Mouse (Mus musculus) lung, adult 2 months (tissue): Measurements from ENCODE around the gene Aadac. TPM values are rescaled to one million over a fixed set of nuclear protein-coding genes. Genes with fewer than 3 reads are reported as not detected.

Source experiments
- DNase-seq: peaks from one replicate; pipeline ENCODE4 v3.0.0; 2022
- H3K4me1 ChIP-seq: fragments of 200-500 bp; 2 replicates; pipeline ENCODE4 v1.6.1; 2011; ENCODE audit warnings: low read length; ENCODE audit not compliant: control insufficient read depth, insufficient read depth
- H3K4me3 ChIP-seq: fragments of 200-500 bp; replicated peaks from 2 replicates; pipeline ENCODE3; 2011; ENCODE audit warnings: low read depth, mild to moderate bottlenecking, control low read depth, low read length; ENCODE audit errors: extremely low read depth
- CTCF ChIP-seq: fragments of 200-500 bp; IDR thresholded peaks from 2 replicates; pipeline ENCODE4 v1.5.1; 2011; ENCODE audit warnings: mild to moderate bottlenecking, low read length, control low read depth; ENCODE audit not compliant: insufficient read depth
- POLR2A ChIP-seq: fragments of 200-500 bp; IDR thresholded peaks from 2 replicates; pipeline ENCODE4 v1.6.1; 2011; ENCODE audit warnings: low read depth, mild to moderate bottlenecking, control low read depth, low read length, borderline replicate concordance; ENCODE audit errors: extremely low read depth
- WGBS: fragments of 180-500 bp; shearing (Covaris S2); methylation state at CpG from one replicate; pipeline ENCODE4 v1.1.7; 2018; 5-methylcytosine and 5-hydroxymethylcytosine counted together
- polyA plus RNA-seq: library from polyadenylated mRNA; depleted of rRNA; stranded (reverse); fragments of >200 nt; gene quantifications from 2 replicates; pipeline ENCODE4 v1.2.3, GENCODE M21; 2012; rRNA removed

The Aadac gene
- polyA plus RNA-seq, 1 experiment = 0.11 TPM

DNA sequence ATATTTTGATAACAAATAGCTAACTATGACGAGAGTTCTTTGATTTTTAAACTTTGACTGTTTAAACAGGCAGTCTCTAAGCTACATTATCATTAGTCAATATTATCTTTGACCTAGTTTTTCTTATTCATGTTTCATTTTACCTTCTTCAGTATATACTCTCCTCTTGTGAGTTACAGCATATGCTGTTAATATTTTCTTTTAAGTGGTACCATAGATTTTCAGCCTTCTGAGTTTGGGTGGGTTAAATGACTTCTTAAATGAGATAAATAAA, 32.2 kb downstream of the Aadac start:
- WGBS = 55% methylated on average over 1 of the region's 1 CpGs
- Histone ChIP-seq H3K4me1 (no peaks in the 10 kb centered on the region), H3K4me3 (no peak overlapping the region)
- DNase-seq = no peak
- TF ChIP-seq CTCF (no peak), POLR2A (no peak)

DNA sequence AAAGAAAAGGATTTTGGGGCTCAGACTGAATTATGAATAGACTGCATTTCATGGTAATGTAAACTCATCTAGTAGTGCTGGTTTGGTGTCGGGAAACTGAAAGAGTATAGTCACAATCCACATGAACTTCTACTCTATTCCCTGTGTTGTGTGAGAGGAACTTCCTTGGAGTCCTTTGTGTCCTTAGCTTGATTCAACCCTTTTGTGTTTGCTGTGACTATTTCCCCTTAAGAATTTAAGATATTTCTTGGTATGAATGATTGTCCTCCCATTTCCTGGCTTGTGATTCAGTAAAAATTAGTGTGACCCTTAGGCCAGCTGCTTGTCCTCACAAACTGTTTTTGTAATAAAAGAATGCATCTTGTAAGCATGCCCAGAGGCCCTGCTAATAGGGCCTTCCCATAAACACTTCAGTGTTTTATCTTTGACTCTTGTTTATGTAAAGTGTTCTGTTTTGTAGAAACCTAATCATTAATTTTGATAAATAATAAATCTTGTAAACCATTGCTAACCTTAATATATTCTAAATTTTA, 53.4 kb downstream of the Aadac start:
- no peak for DNase-seq
- no peak for TF ChIP-seq CTCF
- TF ChIP-seq POLR2A = no peak
- no peak overlapping the region for H3K4me3 ChIP-seq
- no peaks in the 10 kb centered on the region; the same call in 1 of the 2 replicates for H3K4me1 ChIP-seq
- 48% methylated on average over 1 of the region's 1 CpGs for WGBS

DNA sequence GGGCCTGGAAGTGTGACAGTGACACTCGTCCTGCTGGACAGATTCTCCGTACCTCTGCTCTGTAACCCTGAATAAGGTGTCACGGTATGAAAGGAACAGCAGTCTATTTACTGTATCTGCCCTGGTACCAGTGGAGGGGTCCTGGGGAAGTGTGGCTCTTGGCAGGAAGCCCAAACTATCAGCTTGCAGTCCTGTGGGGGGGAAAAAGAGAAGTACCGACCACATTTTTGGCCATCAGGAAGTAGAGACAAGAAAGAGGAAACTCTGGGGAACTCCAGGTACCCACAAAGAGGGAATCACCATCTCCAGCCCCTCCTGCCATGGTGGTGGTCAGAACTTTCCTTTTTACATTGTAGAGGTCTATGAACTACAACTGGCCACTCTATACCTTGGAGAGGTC, 55.1 kb downstream of the Aadac start:
- TF ChIP-seq POLR2A = no peak
- TF ChIP-seq CTCF = no peak
- WGBS = 44% methylated on average over 4 of the region's 4 CpGs
- DNase-seq = no peak
- no peaks in the 10 kb centered on the region; the same call in 1 of the 2 replicates for H3K4me1 ChIP-seq
- no peak overlapping the region for H3K4me3 ChIP-seq

DNA sequence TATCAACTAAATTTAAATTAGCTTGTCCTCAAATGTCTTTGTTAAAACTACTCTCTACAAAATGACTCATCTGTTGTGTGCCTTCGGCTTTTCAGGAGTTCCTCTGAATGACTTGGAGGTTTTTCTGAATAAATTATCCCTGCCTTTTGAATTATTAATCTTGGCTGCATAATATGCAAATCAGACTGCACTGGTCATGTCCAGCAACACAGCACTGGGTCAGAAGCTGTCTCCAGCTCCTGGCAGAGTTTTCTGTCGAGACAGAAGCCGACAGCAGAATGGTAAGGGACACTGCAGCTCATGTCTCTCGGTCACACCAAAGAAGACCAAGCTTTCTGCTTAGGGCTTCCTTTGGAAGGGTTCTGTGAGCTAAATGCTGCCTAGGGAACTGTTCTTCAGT, 56.1 kb downstream of the Aadac start, which contains the start of gene Sucnr1:
TSS of gene Sucnr1 (plus strand) at position 222 of the 400 bp plus-strand sequence.
- TF ChIP-seq CTCF (no peak), POLR2A (no peak)
- no peak for DNase-seq

DNA sequence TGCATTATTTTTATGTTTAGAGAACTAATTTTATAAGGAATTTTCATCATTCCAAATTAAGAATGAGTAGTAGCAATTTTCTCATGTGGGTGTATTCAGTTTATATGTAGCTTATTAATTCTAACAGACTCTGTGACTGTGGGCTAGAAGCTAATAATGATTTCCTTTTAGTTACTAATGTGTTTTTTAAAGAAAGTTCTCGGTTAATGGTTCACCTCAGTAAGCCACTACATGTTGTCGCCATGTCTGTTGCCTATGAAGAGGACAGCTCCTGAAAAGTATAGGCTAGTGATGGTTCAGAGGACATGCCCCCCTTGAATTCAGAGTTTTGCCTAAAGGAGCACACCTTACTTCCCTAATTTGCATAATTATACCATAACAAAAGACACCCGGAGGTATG, 57.2 kb downstream of the Aadac start:
- H3K4me3 ChIP-seq = no peak overlapping the region
- DNase-seq = no peak
- TF ChIP-seq CTCF = no peak
- TF ChIP-seq POLR2A = no peak
- no peaks in the 10 kb centered on the region; the same call in 1 of the 2 replicates for H3K4me1 ChIP-seq
- WGBS = 87% methylated on average over 3 of the region's 3 CpGs

More for the DNA sequence above, 56.1 kb downstream of the Aadac start, which contains the start of gene Sucnr1:
- Histone ChIP-seq H3K4me3 (no peak within 1 kb of the TSS), H3K4me1 (no peaks in the 10 kb centered on the region; the same call in 1 of the 2 replicates)
- 69% methylated on average over 4 of the region's 4 CpGs for WGBS

DNA sequence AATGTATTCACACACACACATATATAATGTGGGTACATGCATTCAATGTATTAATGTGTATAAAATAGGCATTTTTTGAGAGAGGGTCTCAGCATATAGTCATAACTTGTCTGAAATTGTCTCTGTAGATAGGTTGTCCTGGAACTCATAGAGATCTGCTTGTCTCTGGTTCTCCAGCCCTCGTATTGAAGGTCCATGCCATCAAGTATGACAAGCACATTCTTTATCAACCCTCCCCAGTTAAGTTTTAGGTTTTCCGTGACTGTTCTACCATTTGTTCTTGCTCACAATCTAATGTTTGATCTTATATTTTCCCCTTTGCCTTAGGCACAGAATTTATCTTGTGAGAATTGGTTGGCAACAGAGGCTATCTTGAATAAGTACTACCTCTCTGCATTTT, 60.2 kb downstream of the Aadac start:
- Histone ChIP-seq H3K4me3 (no peak overlapping the region), H3K4me1 (no peaks in the 10 kb centered on the region)
- TF ChIP-seq POLR2A (no peak), CTCF (no peak)
- no peak for DNase-seq
- 88% methylated on average over 2 of the region's 2 CpGs for WGBS

Other genes starting within 250 kb of the Aadac start
- not detected in 2 replicates for gene Gm8298, start 164.7 kb upstream of the Aadac start, polyA plus RNA-seq
- 0.22 TPM in 1 of 2 replicates, not detected in the other for gene C130079G13Rik, start 100.5 kb upstream of the Aadac start, polyA plus RNA-seq
- 2.1 TPM in 1 of 2 replicates, not detected in the other for gene Aadacl2, start 19.0 kb upstream of the Aadac start, polyA plus RNA-seq
- 0.14 and 0.32 TPM in 2 replicates for gene Sucnr1, start 56.2 kb downstream of the Aadac start, polyA plus RNA-seq